ENCODE assay signal across 1 mouse cellular context in the genomic region with DNA sequence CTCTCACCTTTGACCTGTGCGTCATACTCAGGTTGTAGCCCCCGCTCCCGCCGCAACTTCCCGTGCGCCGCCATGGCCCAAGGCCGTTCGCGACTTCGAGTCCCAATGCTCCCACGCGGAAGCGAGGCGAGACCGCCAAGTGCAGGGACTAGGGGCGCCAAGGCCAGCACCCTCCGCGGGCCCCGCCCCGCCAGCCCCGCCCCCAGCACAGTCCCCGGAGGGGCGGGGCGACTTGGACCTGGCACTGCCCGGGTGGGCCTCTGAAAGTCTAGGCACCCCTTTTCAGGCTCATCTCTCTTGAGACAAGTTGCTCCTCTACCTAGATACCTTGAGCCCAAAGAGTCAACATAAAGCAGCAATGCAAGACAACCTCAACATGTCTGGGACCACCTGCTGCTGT.
TF ChIP-seq lines count a peak whose summit lies in the region.

No protein-coding gene starts in this region.

TF ChIP-seq in CH12.LX, 34 proteins besides CTCF, POLR2A, EP300 and RAD21 (continued from another document):
- 0 out of 2 replicates have a peak, but pooled peaks have one; percentile 14 for TF ChIP-seq ELF1 (IDR thresholded peaks at IDR 0.05; ENCODE audit: low read depth, low read length)
- no peak for TF ChIP-seq GABPA (IDR thresholded peaks at IDR 0.05; ENCODE audit: insufficient replicate concordance, low read depth, low read length)
- no peak for TF ChIP-seq TBP (conservative IDR thresholded peaks at IDR 0.05; ENCODE audit: low read depth, low read length)
